Mouse (Mus musculus) left cerebral cortex, postnatal 4 days (tissue): ENCODE measurements around the gene Man1a. TPM values are rescaled to one million over a fixed set of nuclear protein-coding genes. Genes with fewer than 3 reads are reported as not detected.
A peak's percentile ranks its signal among the peaks of the same experiment; 100 is the strongest.

Source experiments
- DNase-seq: peaks from one replicate; pipeline ENCODE4 v3.0.0-alpha.2; 2022
- intact Hi-C: fragments of 180-260 bp; cut with DNase I; formaldehyde crosslinking; loops from one replicate; pipeline ENCODE4 v1.15.1; 2025
- total RNA-seq, 2 experiments: library from RNA; stranded (reverse); gene quantifications; 2 replicates each; pipeline ENCODE4 v1.2.3; 2021

Gene Man1a
- total RNA-seq, 2 experiments from 2014 or later = 21.1 to 21.7 TPM

- intact Hi-C loops = no loop called here
- no peak for DNase-seq
These were observed 50.3 kb downstream of the Man1a start for GRCm38 (mm10) chr10:54026101-54026500.

GRCm38 (mm10) chr10:54017904-54018454 lies 58.4 kb downstream of the Man1a start:
- no peak for DNase-seq

GRCm38 (mm10) chr10:54014116-54014758 lies 62.2 kb downstream of the Man1a start:
- intact Hi-C loops = no loop called here
- DNase-seq = no peak

More at GRCm38 (mm10) chr10:54017904-54018454, 58.4 kb downstream of the Man1a start:
- intact Hi-C loops = no loop called here

GRCm38 (mm10) chr10:54013143-54013791 lies 63.1 kb downstream of the Man1a start:
- DNase-seq = no peak
- intact Hi-C loops = no loop called here

- intact Hi-C loops = no loop called here
- DNase-seq = no peak
These were observed 67.3 kb downstream of the Man1a start for GRCm38 (mm10) chr10:54009154-54009553.

- intact Hi-C loops = no loop called here
- no peak for DNase-seq
These were observed 69.5 kb downstream of the Man1a start for GRCm38 (mm10) chr10:54006868-54007267.

GRCm38 (mm10) chr10:54005847-54006246 lies 70.6 kb downstream of the Man1a start:
- intact Hi-C loops = no loop called here
- DNase-seq = no peak

GRCm38 (mm10) chr10:54002936-54003335 lies 73.5 kb downstream of the Man1a start:
- no peak for DNase-seq
- intact Hi-C loops = no loop called here

- intact Hi-C loops = no loop called here
- DNase-seq = no peak
These were observed 79.1 kb downstream of the Man1a start for GRCm38 (mm10) chr10:53997301-53997700.

GRCm38 (mm10) chr10:53996216-53996615 lies 80.2 kb downstream of the Man1a start:
- DNase-seq = no peak
- intact Hi-C loops = no loop called here

- no peak for DNase-seq
- intact Hi-C loops = no loop called here
These were observed 81.8 kb downstream of the Man1a start for GRCm38 (mm10) chr10:53994591-53994990.

GRCm38 (mm10) chr10:53990434-53990833 lies 86.0 kb downstream of the Man1a start:
- DNase-seq = no peak
- intact Hi-C loops = no loop called here

- no peak for DNase-seq
- intact Hi-C loops = no loop called here
These were observed 91.5 kb downstream of the Man1a start for GRCm38 (mm10) chr10:53984894-53985293.

GRCm38 (mm10) chr10:53984086-53984485 lies 92.3 kb downstream of the Man1a start:
- DNase-seq = peak; percentile 3
- intact Hi-C loops = no loop called here

- no peak for DNase-seq
- intact Hi-C loops = no loop called here
These were observed 97.8 kb downstream of the Man1a start for GRCm38 (mm10) chr10:53978647-53979046.

GRCm38 (mm10) chr10:53974180-53974579 lies 102.2 kb downstream of the Man1a start:
- intact Hi-C loops = no loop called here
- DNase-seq = no peak

GRCm38 (mm10) chr10:53959759-53960158 lies 116.7 kb downstream of the Man1a start:
- no peak for DNase-seq
- intact Hi-C loops = no loop called here

- intact Hi-C loops = no loop called here
- no peak for DNase-seq
These were observed 134.8 kb downstream of the Man1a start for GRCm38 (mm10) chr10:53941597-53941996.

- intact Hi-C loops = no loop called here
- no peak for DNase-seq
These were observed 138.2 kb downstream of the Man1a start for GRCm38 (mm10) chr10:53938199-53938598.

GRCm38 (mm10) chr10:53936078-53936477 lies 140.3 kb downstream of the Man1a start:
- DNase-seq = no peak
- intact Hi-C loops = no loop called here

- intact Hi-C loops = no loop called here
These were observed 146.5 kb downstream of the Man1a start for GRCm38 (mm10) chr10:53929722-53930500.

More at GRCm38 (mm10) chr10:53929722-53930500, 146.5 kb downstream of the Man1a start:
- no peak for DNase-seq
